Mouse (Mus musculus): ENCODE results near the gene 1600014C10Rik.

- no peak for TF ChIP-seq CTCF (IDR thresholded peaks at IDR 0.05; ENCODE audit: control insufficient read depth, insufficient read depth, insufficient read length)
- no peak for TF ChIP-seq MAX (IDR thresholded peaks at IDR 0.05)
- no peak for TF ChIP-seq USF1 (IDR thresholded peaks at IDR 0.05; ENCODE audit: low read depth)
- no peak for TF ChIP-seq MYOD1 (IDR thresholded peaks at IDR 0.05; ENCODE audit: control insufficient read depth, insufficient read length, low read depth)
- TF ChIP-seq CEBPB (IDR thresholded peaks at IDR 0.05; ENCODE audit: low read depth): no peak
- TF ChIP-seq MYOG (IDR thresholded peaks at IDR 0.05; ENCODE audit: control insufficient read depth, extremely low read depth, insufficient read length): no peak
- no peak for TF ChIP-seq FOSL1 (IDR thresholded peaks at IDR 0.05; ENCODE audit: insufficient read depth, low read length, poor library complexity, severe bottlenecking)
Measured at GRCm38 (mm10) chr7:38212651-38213062, 29.6 kb downstream of the 1600014C10Rik start.

Measured in C2C12 (cell line).